Mouse (Mus musculus): ENCODE measurements around the gene Washc4.
A peak's percentile ranks its signal among the peaks of the same experiment; 100 is the strongest.

The Washc4 gene

GRCm38 (mm10) chr10:83636191-83636590 is 92.6 kb downstream of the Washc4 start:
- no peak for DNase-seq (ENCODE audit: low spot score in 2 of 2)

DNA sequence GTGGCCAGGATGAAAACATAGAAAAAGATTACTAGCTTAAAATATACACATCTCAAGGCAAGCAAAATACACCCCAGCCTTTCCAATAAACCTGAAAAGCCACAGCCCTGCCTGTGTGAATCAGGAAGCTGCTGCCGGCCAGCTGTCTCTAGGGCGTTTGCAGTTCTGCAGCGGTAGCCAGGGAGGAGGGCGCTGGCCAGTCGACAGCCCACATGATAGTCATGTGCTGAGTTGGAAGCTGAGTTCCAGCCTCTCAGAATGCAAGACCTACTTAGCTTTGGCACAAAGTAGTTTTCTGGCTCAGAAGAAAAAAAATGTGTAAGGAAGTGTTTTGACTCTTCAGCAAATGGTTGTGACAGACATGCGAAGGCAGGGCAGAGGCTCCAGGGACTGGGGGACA is 93.7 kb downstream of the Washc4 start:
- DNase-seq (ENCODE audit: low spot score in 2 of 2): peak in 1 of 2 experiments; percentile 82

- no peak for DNase-seq (ENCODE audit: low spot score in 2 of 2)
Measured at GRCm38 (mm10) chr10:83639881-83640386, 96.4 kb downstream of the Washc4 start.

DNA sequence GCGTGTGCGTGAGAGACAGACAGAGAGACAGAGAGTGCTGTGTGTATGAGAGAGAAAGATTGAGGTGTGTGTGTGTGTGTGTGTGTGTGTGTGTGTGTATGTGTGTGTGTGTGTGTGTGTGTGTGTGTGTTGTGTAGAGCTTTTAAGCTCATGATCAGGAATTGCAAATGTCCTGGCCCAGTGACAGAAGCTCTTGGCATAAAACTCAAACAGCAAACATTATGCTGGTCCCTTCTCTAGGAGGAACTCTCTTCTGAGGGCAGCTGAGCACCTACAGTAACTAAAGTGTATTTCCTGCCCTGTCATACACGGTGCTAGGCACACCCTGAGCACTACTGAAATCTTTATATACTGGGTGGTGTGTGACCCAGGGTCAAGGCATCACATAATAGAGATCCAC is 98.1 kb downstream of the Washc4 start:
- no peak for DNase-seq (ENCODE audit: low spot score in 2 of 2)

DNA sequence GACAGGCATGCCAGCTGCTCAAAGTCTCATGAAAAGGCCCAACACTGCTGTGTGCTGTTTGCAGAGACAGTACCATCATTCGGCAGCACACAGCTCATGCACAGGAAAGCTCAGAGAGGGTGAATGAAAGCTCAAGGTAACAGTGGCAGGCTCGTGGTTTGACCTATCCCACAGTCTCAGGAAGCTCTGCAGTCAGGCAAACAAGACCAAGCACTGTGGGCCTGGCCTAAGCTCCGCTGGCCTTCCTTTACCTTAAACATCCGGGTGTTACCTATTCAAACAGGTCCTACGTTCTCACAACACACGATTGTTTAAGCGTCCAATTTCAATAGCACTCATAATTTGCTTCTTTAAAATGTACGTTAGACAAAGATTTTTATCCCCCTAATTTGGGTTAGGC is 100.6 kb downstream of the Washc4 start:
- no peak for DNase-seq (ENCODE audit: low spot score in 2 of 2)

- DNase-seq (ENCODE audit: low spot score in 2 of 2): peak in 1 of 2 experiments; percentile 39
Measured at GRCm38 (mm10) chr10:83644865-83645715, 101.5 kb downstream of the Washc4 start.

DNA sequence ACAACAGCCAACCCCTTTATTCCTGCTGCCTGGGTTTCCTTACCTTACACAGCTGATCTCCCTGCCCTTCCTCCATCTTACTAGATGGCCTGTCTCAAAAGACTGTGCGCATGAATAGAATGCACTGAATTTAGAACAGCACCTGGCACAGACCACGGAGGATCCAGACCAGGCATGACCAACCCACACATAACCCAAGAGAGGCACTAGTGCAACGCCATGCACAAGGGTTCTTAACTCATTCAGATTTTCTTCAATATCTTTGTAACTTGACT is 102.1 kb downstream of the Washc4 start:
- no peak for DNase-seq (ENCODE audit: low spot score in 2 of 2)
